ENCODE assay signal across 8 mouse cellular contexts in the genomic region with DNA sequence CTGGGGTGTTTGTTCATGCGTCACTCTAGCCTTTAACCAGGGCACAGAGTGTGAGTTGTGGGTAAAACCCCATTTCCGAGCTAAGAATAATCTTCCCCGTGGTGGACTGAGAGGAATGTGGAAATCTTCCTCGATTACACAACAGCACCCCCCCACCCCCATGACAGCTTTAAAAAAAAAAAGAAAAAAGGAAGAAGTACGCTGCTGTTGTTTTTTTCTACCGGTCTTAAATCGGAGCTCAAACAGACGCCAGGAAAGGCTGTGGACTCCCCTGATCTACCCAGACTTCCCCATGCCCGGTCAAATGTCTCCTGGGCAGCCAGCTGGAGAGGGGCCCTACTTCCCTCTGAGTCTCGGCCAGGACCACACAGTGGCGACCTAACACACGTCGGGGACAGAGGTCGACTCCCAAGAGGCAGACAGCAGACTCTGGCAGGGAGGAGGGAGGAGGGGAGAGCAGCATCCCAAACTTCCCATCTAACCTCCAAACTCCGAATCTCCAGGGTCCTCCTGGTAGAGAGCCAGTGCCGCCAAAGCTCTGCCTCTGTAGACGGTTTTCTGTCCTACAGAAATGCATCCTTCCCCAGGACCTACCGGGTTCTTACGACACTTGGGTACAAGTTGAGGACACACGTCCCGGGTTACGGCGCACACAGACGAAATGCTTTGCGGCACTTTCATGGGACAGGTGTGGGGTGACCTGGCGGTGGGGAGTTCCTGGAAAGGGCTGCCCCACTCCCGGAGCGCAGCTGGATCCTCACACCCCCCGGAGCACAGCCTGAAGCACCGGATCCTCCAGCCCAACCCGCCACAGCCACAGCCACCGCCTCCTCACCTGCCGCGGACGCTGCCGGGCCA. TPM values are rescaled to one million over a fixed set of nuclear protein-coding genes. Genes with fewer than 3 reads are reported as not detected.
DNase-seq lines count a peak whose midpoint lies in the region; ATAC-seq and TF ChIP-seq lines count a peak whose summit lies in the region.

No protein-coding gene starts in this region.

- ATAC-seq in forebrain, embryonic 12.5 days (ENCODE audit: low FRiP score), result peak; percentile 30; the same call in 1 of the 2 replicates
- ATAC-seq in heart, embryonic 16.5 days (replicated peaks; ENCODE audit: extremely low read depth, insufficient read depth, low FRiP score), result peak; percentile 21
- peak; percentile 84 for ATAC-seq in liver, postnatal 0 days
- ATAC-seq in neural tube, embryonic 11.5 days (ENCODE audit: insufficient read depth, low FRiP score, low TSS enrichment), result peak; percentile 20; the same call in 1 of the 2 replicates

- TF ChIP-seq EP300 in liver, postnatal 0 days (IDR thresholded peaks at IDR 0.05; ENCODE audit: low read depth), result peak; percentile 40; the same call in 1 of the 2 replicates

- in situ Hi-C loops in ES-E14 (cut with MboI; ENCODE audit: low sequenced_read_pairs in 2 of 2, unreplicated experiment in 2 of 2), result no loop called here

- no peak for DNase-seq in ES-E14 (ENCODE audit: low read depth, low spot score)
- peak; percentile 83 for DNase-seq in kidney, postnatal 14 days
- peak; percentile 79 for DNase-seq in liver, postnatal 0 days
- DNase-seq in neural tube, embryonic 11.5 days (ENCODE audit: low spot score), result peak; percentile 44
- peak; percentile 12 to 42 for DNase-seq in thymus, postnatal 36 days

- no peaks in the 10 kb centered on the region for H3K36me3 ChIP-seq in ES-E14 (ENCODE audit: control insufficient read depth, insufficient read depth, low read length, poor library complexity, severe bottlenecking)
- no peaks in the 10 kb centered on the region for H3K36me3 ChIP-seq in forebrain, embryonic 12.5 days (replicated peaks)
- H3K36me3 ChIP-seq in heart, embryonic 16.5 days (ENCODE audit: control insufficient read depth, insufficient read depth), result no peaks in the 10 kb centered on the region
- H3K36me3 ChIP-seq in liver, postnatal 0 days (replicated peaks; ENCODE audit: insufficient read depth, low read length), result no peaks in the 10 kb centered on the region
- H3K36me3 ChIP-seq in neural tube, embryonic 11.5 days (ENCODE audit: control insufficient read depth, insufficient read depth, low read length), result no peaks in the 10 kb centered on the region

- H3K4me3 ChIP-seq in ES-E14 (ENCODE audit: insufficient read depth in 1 of 2, low read depth in 1 of 2, low read length in 2 of 2, poor library complexity in 1 of 2, severe bottlenecking in 1 of 2), result peak overlapping the region; percentile 73 to 85
- H3K4me3 ChIP-seq in bone marrow, adult 2 months (replicated peaks; ENCODE audit: control insufficient read depth, low read depth, low read length), result peak overlapping the region; percentile 92
- peak overlapping the region; percentile 87 for H3K4me3 ChIP-seq in forebrain, embryonic 12.5 days (replicated peaks)
- peak overlapping the region; percentile 94 for H3K4me3 ChIP-seq in heart, embryonic 16.5 days (ENCODE audit: low read length)
- peak overlapping the region; percentile 79 for H3K4me3 ChIP-seq in liver, postnatal 0 days (ENCODE audit: low read depth, low read length)
- H3K4me3 ChIP-seq in neural tube, embryonic 11.5 days (ENCODE audit: low read depth, low read length), result peak overlapping the region; percentile 68

- TF ChIP-seq POLR2A in bone marrow, adult 2 months (IDR thresholded peaks at IDR 0.05; ENCODE audit: borderline replicate concordance, control insufficient read depth, low read depth, low read length), result 0 out of 2 replicates have a peak, but pooled peaks have one; percentile 46

- peak overlapping the region; percentile 24; the same call in 1 of the 2 replicates for H3K27ac ChIP-seq in ES-E14 (ENCODE audit: insufficient read depth, low read depth, low read length, poor library complexity, severe bottlenecking)
- peak overlapping the region; percentile 89 for H3K27ac ChIP-seq in bone marrow, adult 2 months (ENCODE audit: control insufficient read depth, insufficient read depth, low read depth, low read length, poor library complexity)
- 0 out of 2 replicates have a peak overlapping the region, but pooled peaks have one; percentile 46 for H3K27ac ChIP-seq in forebrain, embryonic 12.5 days
- peak overlapping the region; percentile 65 for H3K27ac ChIP-seq in heart, embryonic 16.5 days (ENCODE audit: low read length)
- peak overlapping the region; percentile 96 for H3K27ac ChIP-seq in liver, postnatal 0 days (ENCODE audit: low read depth)
- H3K27ac ChIP-seq in neural tube, embryonic 11.5 days (ENCODE audit: low read depth, low read length), result peak overlapping the region; percentile 50; the same call in 1 of the 2 replicates

- WGBS in bone marrow, adult 2 months, result under 1% methylated on average over 35 of the region's 36 CpGs
- 6% methylated on average over 35 of the region's 36 CpGs for WGBS in forebrain, embryonic 12.5 days
- WGBS in heart, embryonic 16.5 days, result 3% methylated on average over 36 of the region's 36 CpGs
- WGBS in liver, postnatal 0 days (ENCODE audit: insufficient replicate concordance), result under 1% methylated on average over 36 of the region's 36 CpGs
- WGBS in neural tube, embryonic 11.5 days, result 5% methylated on average over 36 of the region's 36 CpGs

- H3K4me2 ChIP-seq in forebrain, embryonic 12.5 days, result peak overlapping the region; percentile 80
- peak overlapping the region; percentile 76 for H3K4me2 ChIP-seq in heart, embryonic 16.5 days (ENCODE audit: low read depth, low read length)
- peak overlapping the region; percentile 70 for H3K4me2 ChIP-seq in liver, postnatal 0 days (ENCODE audit: low read depth, low read length)
- peak overlapping the region; percentile 89 for H3K4me2 ChIP-seq in neural tube, embryonic 11.5 days (ENCODE audit: low read depth)

- H3K9ac ChIP-seq in ES-E14 (ENCODE audit: insufficient read depth, low read depth, low read length, poor library complexity, severe bottlenecking), result peak overlapping the region; percentile 81
- peak overlapping the region; percentile 80 for H3K9ac ChIP-seq in forebrain, embryonic 12.5 days
- peak overlapping the region; percentile 80 for H3K9ac ChIP-seq in heart, embryonic 16.5 days (ENCODE audit: low read length)
- peak overlapping the region; percentile 85 for H3K9ac ChIP-seq in liver, postnatal 0 days (replicated peaks)
- H3K9ac ChIP-seq in neural tube, embryonic 11.5 days (ENCODE audit: low read length), result peak overlapping the region; percentile 70

- no peaks in the 10 kb centered on the region for H3K27me3 ChIP-seq in forebrain, embryonic 12.5 days
- H3K27me3 ChIP-seq in heart, embryonic 16.5 days (ENCODE audit: control insufficient read depth, insufficient read depth, low read length), result no peaks in the 10 kb centered on the region
- H3K27me3 ChIP-seq in liver, postnatal 0 days (ENCODE audit: insufficient read depth, low read length), result no peaks in the 10 kb centered on the region
- H3K27me3 ChIP-seq in neural tube, embryonic 11.5 days (ENCODE audit: control insufficient read depth, insufficient read depth, low read length), result no peaks in the 10 kb centered on the region

- TF ChIP-seq CTCF in bone marrow, adult 2 months (IDR thresholded peaks at IDR 0.05; ENCODE audit: control insufficient read depth, insufficient read depth, low read length), result no peak
- TF ChIP-seq CTCF in liver, postnatal 0 days (IDR thresholded peaks at IDR 0.05; ENCODE audit: low read depth), result no peak

- no peaks in the 10 kb centered on the region for H3K9me3 ChIP-seq in ES-E14 (ENCODE audit: control insufficient read depth, insufficient read depth, low read depth, low read length)
- no peaks in the 10 kb centered on the region for H3K9me3 ChIP-seq in forebrain, embryonic 12.5 days
- no peaks in the 10 kb centered on the region for H3K9me3 ChIP-seq in heart, embryonic 16.5 days (replicated peaks; ENCODE audit: control insufficient read depth, low read length)
- no peaks in the 10 kb centered on the region for H3K9me3 ChIP-seq in liver, postnatal 0 days (ENCODE audit: low read length)
- no peaks in the 10 kb centered on the region for H3K9me3 ChIP-seq in neural tube, embryonic 11.5 days (ENCODE audit: control insufficient read depth, low read length)

- peaks cover 2 to 4% of the 10 kb centered on the region in 2 experiments; a peak in 1 of 4 replicates for H3K4me1 ChIP-seq in ES-E14 (ENCODE audit: control insufficient read depth in 2 of 2, insufficient read depth in 2 of 2, low read length in 2 of 2, poor library complexity in 1 of 2)
- H3K4me1 ChIP-seq in bone marrow, adult 2 months (ENCODE audit: control insufficient read depth, insufficient read depth, low read length), result no peaks in the 10 kb centered on the region; the same call in 1 of the 2 replicates
- peaks cover 13% of the 10 kb centered on the region; the same call in 1 of the 2 replicates for H3K4me1 ChIP-seq in forebrain, embryonic 12.5 days
- H3K4me1 ChIP-seq in heart, embryonic 16.5 days (ENCODE audit: control insufficient read depth, insufficient read depth, low read length), result peaks cover 9% of the 10 kb centered on the region
- H3K4me1 ChIP-seq in liver, postnatal 0 days (ENCODE audit: insufficient read depth), result peaks cover 9% of the 10 kb centered on the region
- H3K4me1 ChIP-seq in neural tube, embryonic 11.5 days (ENCODE audit: control insufficient read depth, insufficient read depth, low read length), result no peaks in the 10 kb centered on the region

RNA-seq across cellular contexts. Expression of a gene that starts 0.6 kb away (rescaled TPM):
- 6.5 and 9.0 TPM in 2 replicates for total RNA-seq in ES-E14 (2012; rRNA removed)
- polyA plus RNA-seq in bone marrow, adult 2 months (2011; ENCODE audit: insufficient read depth, insufficient read length, low replicate concordance, missing spikeins), result 21.5 and 23.8 TPM in 2 replicates
- polyA plus RNA-seq in forebrain, embryonic 12.5 days (2016; fragmentation: Nextera tagmentation; extraction: Ambion mirVana), result 16.6 and 19.1 TPM in 2 replicates
- 5.1 and 5.5 TPM in 2 replicates for polyA plus RNA-seq in heart, embryonic 16.5 days (2015; fragmentation: Nextera tagmentation; extraction: Ambion mirVana)
- polyA plus RNA-seq in liver, postnatal 0 days (2015; fragmentation: Nextera tagmentation; extraction: Ambion mirVana), result 10.1 and 11.3 TPM in 2 replicates
- 10.2 and 11.9 TPM in 2 replicates for polyA plus RNA-seq in neural tube, embryonic 11.5 days (2014; fragmentation: Nextera tagmentation; extraction: Ambion mirVana)

RNA-seq across cellular contexts. Expression of a gene that starts 20.0 kb away (rescaled TPM):
- total RNA-seq in ES-E14 (2012; rRNA removed), result 8.2 and 9.1 TPM in 2 replicates
- polyA plus RNA-seq in bone marrow, adult 2 months (2011; ENCODE audit: insufficient read depth, insufficient read length, low replicate concordance, missing spikeins), result 4.4 and 9.8 TPM in 2 replicates
- 12.6 and 14.2 TPM in 2 replicates for polyA plus RNA-seq in forebrain, embryonic 12.5 days (2016; fragmentation: Nextera tagmentation; extraction: Ambion mirVana)
- polyA plus RNA-seq in heart, embryonic 16.5 days (2015; fragmentation: Nextera tagmentation; extraction: Ambion mirVana), result 13.8 and 14.4 TPM in 2 replicates
- polyA plus RNA-seq in liver, postnatal 0 days (2015; fragmentation: Nextera tagmentation; extraction: Ambion mirVana), result 3.4 and 4.4 TPM in 2 replicates
- 14.8 and 17.9 TPM in 2 replicates for polyA plus RNA-seq in neural tube, embryonic 11.5 days (2014; fragmentation: Nextera tagmentation; extraction: Ambion mirVana)

RNA-seq across cellular contexts. Expression of a gene that starts 21.5 kb away (rescaled TPM):
- total RNA-seq in ES-E14 (2012; rRNA removed), result 0.16 TPM in 1 of 2 replicates, not detected in the other
- polyA plus RNA-seq in bone marrow, adult 2 months (2011; ENCODE audit: insufficient read depth, insufficient read length, low replicate concordance, missing spikeins), result not detected in 2 replicates
- 0.21 and 0.40 TPM in 2 replicates for polyA plus RNA-seq in forebrain, embryonic 12.5 days (2016; fragmentation: Nextera tagmentation; extraction: Ambion mirVana)
- polyA plus RNA-seq in heart, embryonic 16.5 days (2015; fragmentation: Nextera tagmentation; extraction: Ambion mirVana), result 0.12 and 0.20 TPM in 2 replicates
- 0.28 and 0.30 TPM in 2 replicates for polyA plus RNA-seq in liver, postnatal 0 days (2015; fragmentation: Nextera tagmentation; extraction: Ambion mirVana)
- polyA plus RNA-seq in neural tube, embryonic 11.5 days (2014; fragmentation: Nextera tagmentation; extraction: Ambion mirVana), result 0.13 and 0.39 TPM in 2 replicates

RNA-seq across cellular contexts. Expression of a gene that starts 37.8 kb away (rescaled TPM):
- 61.5 and 97.9 TPM in 2 replicates for total RNA-seq in ES-E14 (2012; rRNA removed)
- polyA plus RNA-seq in bone marrow, adult 2 months (2011; ENCODE audit: insufficient read depth, insufficient read length, low replicate concordance, missing spikeins), result 24.9 and 33.6 TPM in 2 replicates
- 32.3 and 37.3 TPM in 2 replicates for polyA plus RNA-seq in forebrain, embryonic 12.5 days (2016; fragmentation: Nextera tagmentation; extraction: Ambion mirVana)
- polyA plus RNA-seq in heart, embryonic 16.5 days (2015; fragmentation: Nextera tagmentation; extraction: Ambion mirVana), result 22.2 TPM in 2 replicates
- 9.1 and 9.2 TPM in 2 replicates for polyA plus RNA-seq in liver, postnatal 0 days (2015; fragmentation: Nextera tagmentation; extraction: Ambion mirVana)
- polyA plus RNA-seq in neural tube, embryonic 11.5 days (2014; fragmentation: Nextera tagmentation; extraction: Ambion mirVana), result 28.8 and 29.9 TPM in 2 replicates

RNA-seq across cellular contexts. Expression of a gene that starts 39.9 kb away (rescaled TPM):
- total RNA-seq in ES-E14 (2012; rRNA removed), result 2.3 and 3.6 TPM in 2 replicates
- polyA plus RNA-seq in bone marrow, adult 2 months (2011; ENCODE audit: insufficient read depth, insufficient read length, low replicate concordance, missing spikeins), result 2.4 and 2.5 TPM in 2 replicates
- 1.0 and 1.3 TPM in 2 replicates for polyA plus RNA-seq in forebrain, embryonic 12.5 days (2016; fragmentation: Nextera tagmentation; extraction: Ambion mirVana)
- 188 and 201 TPM in 2 replicates for polyA plus RNA-seq in heart, embryonic 16.5 days (2015; fragmentation: Nextera tagmentation; extraction: Ambion mirVana)
- 1.6 TPM in 2 replicates for polyA plus RNA-seq in liver, postnatal 0 days (2015; fragmentation: Nextera tagmentation; extraction: Ambion mirVana)
- polyA plus RNA-seq in neural tube, embryonic 11.5 days (2014; fragmentation: Nextera tagmentation; extraction: Ambion mirVana), result 7.5 and 8.3 TPM in 2 replicates

Comparison
In these comparisons a context has a peak if more than half of its experiments do, and no peak if none do; other contexts are left out.
1. H3K27ac ChIP-seq: peak in every context shown above with its lines; median percentile 96 in liver, postnatal 0 days; 89 in bone marrow, adult 2 months; 65 in heart, embryonic 16.5 days; 50 in neural tube, embryonic 11.5 days; 46 in forebrain, embryonic 12.5 days; 24 in ES-E14.
2. ATAC-seq: peak in every context shown above with its lines; median percentile 84 in liver, postnatal 0 days; 30 in forebrain, embryonic 12.5 days; 21 in heart, embryonic 16.5 days; 20 in neural tube, embryonic 11.5 days.